Mouse (Mus musculus) embryonic facial prominence, embryonic 11.5 days (tissue): ENCODE measurements around the gene Calm4. TPM values are rescaled to one million over a fixed set of nuclear protein-coding genes. Genes with fewer than 3 reads are reported as not detected.

Experiments used
- ATAC-seq: fragments of 200-750 bp; cut with Nextera tagmentation; replicated peaks from 2 replicates; pipeline ENCODE4 v1.8.0; 2017; ENCODE audit warnings: low read depth; ENCODE audit not compliant: insufficient number of reproducible peaks, low FRiP score, low TSS enrichment
- DNase-seq: peaks from one replicate; pipeline ENCODE4 v3.0.0-alpha.2; 2015; ENCODE audit warnings: low spot score
- H3K27ac ChIP-seq: fragments of 300-500 bp; sonication (generic); replicated peaks from 2 replicates; pipeline ENCODE4 v1.5.1; 2014; ENCODE audit warnings: mild to moderate bottlenecking, low read depth, low read length, control low read depth
- H3K27me3 ChIP-seq: fragments of 300-500 bp; sonication (generic); 2 replicates; pipeline ENCODE4 v1.6.1; 2014; ENCODE audit warnings: mild to moderate bottlenecking, low read length, moderate library complexity, mixed read lengths; ENCODE audit not compliant: control insufficient read depth, insufficient read depth
- H3K36me3 ChIP-seq: fragments of 300-500 bp; sonication (generic); replicated peaks from 2 replicates; pipeline ENCODE4 v1.6.1; 2014; ENCODE audit warnings: low read depth, mild to moderate bottlenecking, low read length, moderate library complexity, mixed read lengths; ENCODE audit not compliant: control insufficient read depth, insufficient read depth
- H3K4me1 ChIP-seq: fragments of 300-500 bp; sonication (generic); 2 replicates; pipeline ENCODE4 v1.6.1; 2014; ENCODE audit warnings: low read length, mixed read lengths; ENCODE audit not compliant: control insufficient read depth, insufficient read depth
- H3K4me2 ChIP-seq: fragments of 300-500 bp; sonication (generic); 2 replicates; pipeline ENCODE4 v1.6.1; 2014; ENCODE audit warnings: low read depth, mild to moderate bottlenecking, control low read depth, low read length, moderate library complexity
- H3K4me3 ChIP-seq: fragments of 300-500 bp; sonication (generic); 2 replicates; pipeline ENCODE4 v1.5.1; 2014; ENCODE audit warnings: low read depth, low read length, control low read depth
- H3K9ac ChIP-seq: fragments of 300-500 bp; sonication (generic); replicated peaks from 2 replicates; pipeline ENCODE4 v1.6.1; 2014; ENCODE audit warnings: mild to moderate bottlenecking, control low read depth, low read length
- H3K9me3 ChIP-seq: fragments of 300-500 bp; sonication (generic); replicated peaks from 2 replicates; pipeline ENCODE4 v1.6.1; 2016; ENCODE audit warnings: mild to moderate bottlenecking, low read length, inconsistent platforms, mixed read lengths; ENCODE audit not compliant: control insufficient read depth
- WGBS: fragments of 180-500 bp; shearing (Covaris S2); extraction: QIAGEN DNeasy Blood & Tissue Kit; methylation state at CpG from one replicate; pipeline ENCODE4 v1.1.7; 2014; 5-methylcytosine and 5-hydroxymethylcytosine counted together
- polyA plus RNA-seq: library from polyadenylated mRNA; unstranded; fragments of >200 nt; fragmentation: Nextera tagmentation; extraction: Ambion mirVana; gene quantifications from 2 replicates; pipeline ENCODE4 v1.2.1, GENCODE M21; 2014

Calm4 gene
- polyA plus RNA-seq, 1 experiment from 2014 or later: not detected

GRCm38 (mm10) chr13:3862325-3862724, 24.8 kb downstream of the Calm4 start:
- Histone ChIP-seq H3K36me3 (no peaks in the 10 kb centered on the region), H3K4me1 (no peaks in the 10 kb centered on the region), H3K4me2 (no peak overlapping the region), H3K4me3 (no peak overlapping the region), H3K27me3 (no peaks in the 10 kb centered on the region), H3K9me3 (no peaks in the 10 kb centered on the region), H3K27ac (no peak overlapping the region), H3K9ac (no peak overlapping the region)
- WGBS: 81% methylated on average over 3 of the region's 3 CpGs
- ATAC-seq: no peak
- DNase-seq: no peak

GRCm38 (mm10) chr13:3862922-3863580, 25.5 kb downstream of the Calm4 start:
- Histone ChIP-seq H3K4me1 (no peaks in the 10 kb centered on the region), H3K9me3 (no peaks in the 10 kb centered on the region), H3K27me3 (no peaks in the 10 kb centered on the region), H3K9ac (no peak overlapping the region), H3K4me2 (no peak overlapping the region), H3K4me3 (no peak overlapping the region), H3K27ac (no peak overlapping the region), H3K36me3 (no peaks in the 10 kb centered on the region)
- ATAC-seq: no peak
- DNase-seq: no peak
- 93% methylated on average over 10 of the region's 10 CpGs for WGBS

- ATAC-seq (0 out of 2 replicates have a peak, but pooled peaks have one; percentile 48), DNase-seq (no peak)
- Histone ChIP-seq H3K9me3 (no peaks in the 10 kb centered on the region), H3K4me2 (no peak overlapping the region), H3K27me3 (no peaks in the 10 kb centered on the region), H3K4me3 (no peak overlapping the region), H3K27ac (no peak overlapping the region), H3K36me3 (no peaks in the 10 kb centered on the region), H3K4me1 (no peaks in the 10 kb centered on the region), H3K9ac (no peak overlapping the region)
- WGBS: 82% methylated on average over 14 of the region's 14 CpGs
Observed at GRCm38 (mm10) chr13:3865648-3866354, 28.2 kb downstream of the Calm4 start.

- Histone ChIP-seq H3K4me2 (no peak overlapping the region), H3K9me3 (no peaks in the 10 kb centered on the region), H3K9ac (no peak overlapping the region), H3K27ac (no peak overlapping the region), H3K4me3 (no peak overlapping the region), H3K36me3 (no peaks in the 10 kb centered on the region), H3K27me3 (no peaks in the 10 kb centered on the region), H3K4me1 (no peaks in the 10 kb centered on the region)
- ATAC-seq (no peak), DNase-seq (no peak)
- whole genome bisulfite sequencing: 89% methylated on average over 8 of the region's 8 CpGs
Observed at GRCm38 (mm10) chr13:3866355-3867052, 28.9 kb downstream of the Calm4 start.

- Histone ChIP-seq H3K36me3 (no peaks in the 10 kb centered on the region), H3K4me1 (no peaks in the 10 kb centered on the region), H3K4me3 (no peak overlapping the region), H3K9me3 (no peaks in the 10 kb centered on the region), H3K27ac (no peak overlapping the region), H3K27me3 (no peaks in the 10 kb centered on the region), H3K4me2 (no peak overlapping the region), H3K9ac (no peak overlapping the region)
- no peak for ATAC-seq
- 84% methylated on average over 6 of the region's 6 CpGs for WGBS
- no peak for DNase-seq
Observed at GRCm38 (mm10) chr13:3867158-3867557, 29.6 kb downstream of the Calm4 start.

GRCm38 (mm10) chr13:3869901-3870300, 32.3 kb downstream of the Calm4 start:
- no peak for ATAC-seq

GRCm38 (mm10) chr13:3872832-3873231, 35.3 kb downstream of the Calm4 start:
- Histone ChIP-seq H3K36me3 (no peaks in the 10 kb centered on the region), H3K4me2 (no peak overlapping the region), H3K4me1 (no peaks in the 10 kb centered on the region), H3K27me3 (no peaks in the 10 kb centered on the region), H3K4me3 (no peak overlapping the region), H3K9me3 (no peaks in the 10 kb centered on the region), H3K27ac (no peak overlapping the region), H3K9ac (no peak overlapping the region)
- DNase-seq (no peak), ATAC-seq (no peak)
- WGBS: 88% methylated on average over 4 of the region's 4 CpGs

More at GRCm38 (mm10) chr13:3869901-3870300, 32.3 kb downstream of the Calm4 start:
- H3K9ac ChIP-seq: no peak overlapping the region
- no peaks in the 10 kb centered on the region for H3K27me3 ChIP-seq
- H3K4me2 ChIP-seq: no peak overlapping the region
- H3K4me3 ChIP-seq: no peak overlapping the region
- H3K4me1 ChIP-seq: no peaks in the 10 kb centered on the region
- no peaks in the 10 kb centered on the region for H3K9me3 ChIP-seq
- H3K36me3 ChIP-seq: no peaks in the 10 kb centered on the region
- DNase-seq: no peak
- H3K27ac ChIP-seq: no peak overlapping the region

GRCm38 (mm10) chr13:3876448-3876847, 38.9 kb downstream of the Calm4 start:
- Histone ChIP-seq H3K4me1 (no peaks in the 10 kb centered on the region), H3K27ac (no peak overlapping the region), H3K27me3 (no peaks in the 10 kb centered on the region), H3K4me3 (no peak overlapping the region), H3K36me3 (no peaks in the 10 kb centered on the region), H3K9me3 (no peaks in the 10 kb centered on the region), H3K4me2 (no peak overlapping the region), H3K9ac (no peak overlapping the region)
- no peak for DNase-seq
- no peak for ATAC-seq
- WGBS: 81% methylated on average over 6 of the region's 6 CpGs
